Mouse (Mus musculus): ENCODE results near the gene Cym. TPM values are rescaled to one million over a fixed set of nuclear protein-coding genes. Genes with fewer than 3 reads are reported as not detected.

Gene Cym
- polyA plus RNA-seq (2015; fragmentation: Nextera tagmentation; extraction: Ambion mirVana): 0.34 and 1.4 TPM in 2 replicates

DNA sequence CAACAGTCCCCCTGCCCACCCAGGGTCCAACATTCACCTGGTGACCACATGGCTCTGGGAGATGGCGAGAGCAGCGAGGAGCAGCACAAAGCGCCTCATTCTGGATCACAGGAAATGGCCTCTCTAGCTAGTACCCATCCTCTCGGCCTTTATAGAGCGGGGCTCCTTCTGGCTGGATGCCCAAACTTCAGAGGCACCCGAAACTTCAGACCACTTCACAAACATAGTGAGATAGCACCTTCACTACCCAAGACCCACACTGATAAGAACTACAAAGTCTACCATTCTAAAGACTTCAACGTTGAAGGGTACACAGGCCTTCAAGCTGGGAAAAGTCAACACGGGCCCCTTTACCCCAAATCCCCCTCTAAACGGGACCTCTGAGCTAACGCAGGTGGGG, at the start of gene Cym:
TSS of gene Cym (minus strand) at position 125 of the 400 bp plus-strand sequence.
- H3K4me1 ChIP-seq: no peaks in the 10 kb centered on the region
- H3K9me3 ChIP-seq: 0 out of 2 replicates have a peak, but pooled peaks cover 4% of the 10 kb centered on the region
- no peaks in the 10 kb centered on the region for H3K36me3 ChIP-seq
- H3K4me2 ChIP-seq: no peak within 1 kb of the TSS
- WGBS: 83% methylated on average over 10 of the region's 10 CpGs
- H3K27ac ChIP-seq: no peak within 1 kb of the TSS
- H3K27me3 ChIP-seq: no peaks in the 10 kb centered on the region
- no peak for ATAC-seq (ENCODE audit: insufficient number of reproducible peaks, insufficient read depth, low FRiP score, low TSS enrichment, low read depth)
- H3K4me3 ChIP-seq: no peak within 1 kb of the TSS
- no peak within 1 kb of the TSS for H3K9ac ChIP-seq

DNA sequence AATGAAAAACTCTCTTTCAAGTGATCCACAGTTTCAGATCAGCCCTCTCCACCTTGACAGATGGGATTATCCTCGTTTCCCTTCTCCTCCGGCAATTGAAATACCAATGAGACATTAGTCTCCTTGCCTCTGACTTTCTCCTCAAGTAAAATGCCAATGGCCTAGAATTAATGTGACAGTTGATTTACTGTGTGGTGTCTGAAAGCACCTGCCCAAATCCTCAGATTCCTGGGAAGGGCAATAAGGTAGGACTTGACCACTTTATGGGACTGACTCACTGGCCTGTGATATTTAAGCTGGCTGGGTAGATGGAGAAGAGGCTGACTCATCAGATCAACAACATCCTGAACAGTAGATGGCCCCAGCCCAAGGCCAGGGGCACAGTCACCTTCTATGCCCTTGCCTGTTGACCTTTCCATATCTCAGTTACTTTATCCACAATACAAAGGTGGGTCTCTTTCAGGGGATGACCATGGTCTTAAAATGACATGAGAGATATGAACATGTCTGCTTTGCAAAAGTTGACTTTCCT, 45.3 kb upstream of the Cym start:
- H3K36me3 ChIP-seq: no peaks in the 10 kb centered on the region
- no peaks in the 10 kb centered on the region for H3K9me3 ChIP-seq
- no peak for ATAC-seq (ENCODE audit: insufficient number of reproducible peaks, insufficient read depth, low FRiP score, low TSS enrichment, low read depth)
- 65% methylated on average over 2 of the region's 2 CpGs for WGBS
- H3K27ac ChIP-seq: no peak overlapping the region
- no peak overlapping the region for H3K4me3 ChIP-seq
- H3K4me1 ChIP-seq: no peaks in the 10 kb centered on the region
- no peak overlapping the region for H3K4me2 ChIP-seq
- H3K27me3 ChIP-seq: no peaks in the 10 kb centered on the region
- no peak overlapping the region for H3K9ac ChIP-seq

DNA sequence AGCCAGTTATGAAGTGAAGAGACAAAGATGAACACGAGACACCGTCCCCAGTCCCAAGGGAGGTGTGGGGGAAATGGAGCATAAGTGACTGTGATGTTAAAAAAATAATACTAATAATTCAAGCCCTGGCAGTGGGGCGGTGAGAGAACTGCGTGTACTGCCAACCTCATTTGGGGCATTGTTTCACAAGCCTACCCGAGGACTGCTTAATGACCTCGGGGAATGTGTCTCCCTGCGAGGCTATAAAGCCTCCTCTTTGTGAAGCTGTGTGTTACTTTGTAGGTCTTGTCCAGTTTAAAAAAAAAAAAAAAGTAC, 40.3 kb upstream of the Cym start:
- WGBS: 32% methylated on average over 7 of the region's 7 CpGs
- Histone ChIP-seq H3K36me3 (no peaks in the 10 kb centered on the region), H3K9me3 (no peaks in the 10 kb centered on the region), H3K4me2 (no peak overlapping the region), H3K27ac (peak overlapping the region; percentile 51; the same call in 1 of the 2 replicates), H3K4me3 (no peak overlapping the region), H3K27me3 (no peaks in the 10 kb centered on the region), H3K9ac (no peak overlapping the region), H3K4me1 (peaks cover 14% of the 10 kb centered on the region)
- ATAC-seq (ENCODE audit: insufficient number of reproducible peaks, insufficient read depth, low FRiP score, low TSS enrichment, low read depth): no peak

DNA sequence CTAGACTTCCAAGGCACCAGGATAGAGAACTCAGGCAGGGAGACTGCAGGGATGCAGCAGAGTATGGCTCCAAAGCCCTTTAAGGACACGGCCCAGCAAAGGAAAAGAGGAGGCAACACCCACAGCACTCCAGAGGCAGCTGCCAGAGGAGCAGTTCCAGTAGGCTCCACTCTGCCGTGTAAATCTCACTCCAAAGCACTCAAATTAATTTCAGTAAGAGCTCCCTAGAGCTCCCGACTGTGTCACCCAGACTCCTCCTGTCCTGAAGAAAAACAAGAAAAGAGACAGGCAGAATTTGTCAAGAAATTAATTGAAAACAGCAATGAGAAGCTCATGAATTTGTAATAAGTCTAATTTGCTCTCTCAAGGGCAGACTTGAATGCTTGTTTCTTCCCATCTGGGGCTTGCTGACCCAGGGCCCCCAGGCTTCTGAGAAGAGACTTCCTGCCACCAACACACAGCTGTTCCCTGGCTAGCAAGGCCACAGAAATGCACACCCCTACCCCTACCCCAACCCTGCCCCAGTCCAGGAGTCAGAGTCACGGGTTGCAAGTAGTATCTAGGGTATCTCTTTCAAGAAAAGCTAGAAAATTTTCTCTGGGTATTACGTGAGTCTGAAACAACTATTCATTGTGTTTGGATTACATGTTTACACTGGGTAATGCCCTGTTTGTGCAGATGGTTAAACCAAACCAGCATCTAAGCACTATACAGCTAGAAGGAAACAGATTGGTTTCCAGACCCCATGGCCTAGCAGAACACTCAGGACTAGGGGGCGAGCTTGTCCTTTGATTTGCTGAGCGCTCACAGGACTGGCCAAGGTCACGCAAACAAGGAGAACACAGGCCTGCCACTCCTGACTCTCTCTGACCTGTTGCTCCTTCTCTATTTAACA, 39.7 kb upstream of the Cym start:
- Histone ChIP-seq H3K4me2 (no peak overlapping the region), H3K27me3 (no peaks in the 10 kb centered on the region), H3K4me1 (peaks cover 14% of the 10 kb centered on the region), H3K4me3 (no peak overlapping the region), H3K9me3 (no peaks in the 10 kb centered on the region), H3K27ac (peak overlapping the region; percentile 51), H3K36me3 (no peaks in the 10 kb centered on the region), H3K9ac (no peak overlapping the region)
- peak; percentile 20; the same call in 1 of the 2 replicates for ATAC-seq (ENCODE audit: insufficient number of reproducible peaks, insufficient read depth, low FRiP score, low TSS enrichment, low read depth)
- 30% methylated on average over 8 of the region's 8 CpGs for WGBS

DNA sequence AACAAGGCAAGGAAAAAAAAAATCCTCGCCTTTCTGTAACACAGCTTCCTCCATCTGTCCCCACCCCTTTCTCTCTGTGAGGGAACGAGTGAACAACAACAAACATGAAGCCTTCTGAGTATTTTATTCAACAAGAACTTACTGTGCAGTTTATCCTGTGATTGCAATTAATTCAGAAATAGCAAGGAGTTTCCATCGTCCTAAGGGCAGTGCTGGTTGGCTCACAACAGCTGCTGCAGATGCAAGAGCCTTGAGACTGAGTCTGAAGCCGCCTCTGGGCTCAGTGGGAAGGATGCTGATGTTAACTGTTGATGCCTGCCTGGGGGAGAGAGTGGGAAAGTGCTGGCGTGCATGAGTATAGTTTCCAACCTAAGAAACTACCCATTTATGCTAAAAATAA, 36.4 kb upstream of the Cym start:
- H3K27me3 ChIP-seq: no peaks in the 10 kb centered on the region
- peaks cover 14% of the 10 kb centered on the region for H3K4me1 ChIP-seq
- H3K36me3 ChIP-seq: no peaks in the 10 kb centered on the region
- whole genome bisulfite sequencing: 55% methylated on average over 5 of the region's 5 CpGs
- no peak overlapping the region for H3K4me2 ChIP-seq
- H3K9ac ChIP-seq: no peak overlapping the region
- no peak overlapping the region for H3K4me3 ChIP-seq
- no peaks in the 10 kb centered on the region for H3K9me3 ChIP-seq
- H3K27ac ChIP-seq: no peak overlapping the region
- no peak for ATAC-seq (ENCODE audit: insufficient number of reproducible peaks, insufficient read depth, low FRiP score, low TSS enrichment, low read depth)

DNA sequence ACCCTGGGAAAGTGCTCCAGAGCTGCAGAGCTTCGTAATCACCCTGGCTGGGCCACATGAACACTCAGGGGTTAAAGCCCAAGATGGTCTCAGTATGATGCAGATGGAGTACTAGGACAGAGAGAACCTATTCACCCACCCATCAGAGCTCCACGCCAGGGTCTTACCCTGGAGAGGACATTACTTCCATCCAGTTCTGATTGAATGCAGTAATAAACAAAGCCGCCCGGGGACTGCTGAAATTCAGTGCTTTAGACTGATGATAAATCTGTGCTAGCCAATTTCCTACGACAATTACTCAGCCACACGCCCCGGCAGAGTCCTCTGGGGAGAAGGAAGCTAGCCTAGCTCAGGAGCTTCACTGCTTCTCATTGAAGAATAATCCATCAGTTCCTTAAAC, 35.2 kb upstream of the Cym start:
- no peaks in the 10 kb centered on the region for H3K27me3 ChIP-seq
- no peak overlapping the region for H3K4me3 ChIP-seq
- ATAC-seq (ENCODE audit: insufficient number of reproducible peaks, insufficient read depth, low FRiP score, low TSS enrichment, low read depth): no peak
- H3K4me2 ChIP-seq: no peak overlapping the region
- WGBS: 64% methylated on average over 7 of the region's 7 CpGs
- H3K36me3 ChIP-seq: no peaks in the 10 kb centered on the region
- peaks cover 13% of the 10 kb centered on the region for H3K4me1 ChIP-seq
- no peaks in the 10 kb centered on the region for H3K9me3 ChIP-seq
- no peak overlapping the region for H3K27ac ChIP-seq
- no peak overlapping the region for H3K9ac ChIP-seq

DNA sequence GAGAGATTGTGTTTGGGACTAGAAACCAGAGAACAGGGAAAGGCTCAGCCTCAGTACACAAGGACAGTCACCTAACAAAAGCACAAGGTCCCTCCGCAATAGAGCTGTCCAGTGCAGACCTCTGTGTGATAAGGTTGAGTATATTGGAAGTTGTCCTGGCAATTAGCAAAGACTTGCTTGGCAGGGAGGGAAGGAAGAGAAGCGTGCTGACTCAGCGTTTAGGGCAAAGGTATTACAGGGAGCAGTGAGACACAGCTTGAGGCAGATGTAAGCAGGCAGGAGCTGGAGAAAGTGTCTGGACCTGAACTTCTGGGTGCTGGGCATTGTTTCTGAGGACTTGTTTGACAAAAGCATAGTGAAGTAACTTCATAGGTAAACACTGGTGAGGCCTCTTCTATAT, 34.5 kb upstream of the Cym start:
- Histone ChIP-seq H3K4me1 (peaks cover 6% of the 10 kb centered on the region), H3K36me3 (no peaks in the 10 kb centered on the region), H3K27ac (no peak overlapping the region), H3K27me3 (no peaks in the 10 kb centered on the region), H3K9me3 (no peaks in the 10 kb centered on the region), H3K4me3 (no peak overlapping the region), H3K4me2 (no peak overlapping the region), H3K9ac (no peak overlapping the region)
- no peak for ATAC-seq (ENCODE audit: insufficient number of reproducible peaks, insufficient read depth, low FRiP score, low TSS enrichment, low read depth)
- 94% methylated on average over 3 of the region's 3 CpGs for WGBS

DNA sequence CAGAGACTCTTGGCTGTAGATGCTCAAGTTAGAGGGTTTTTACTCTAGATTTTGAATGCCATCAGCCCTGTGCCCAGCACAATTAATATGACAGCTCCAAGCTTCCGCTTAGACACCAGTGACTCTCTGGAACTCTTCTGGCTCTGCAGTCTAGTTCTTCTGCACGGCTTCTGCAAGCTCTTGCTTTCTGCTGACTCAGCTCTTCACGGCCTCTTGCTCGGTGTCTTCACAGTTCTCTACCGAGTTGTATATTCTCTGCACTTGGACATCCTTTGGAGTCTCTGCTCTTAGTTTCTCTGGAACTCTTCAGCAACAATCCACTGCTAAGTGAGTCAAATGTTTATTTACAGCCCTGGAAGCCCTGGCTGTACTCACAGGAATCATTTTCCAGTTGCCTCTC, 32.4 kb upstream of the Cym start:
- Histone ChIP-seq H3K4me3 (no peak overlapping the region), H3K9ac (no peak overlapping the region), H3K36me3 (no peaks in the 10 kb centered on the region), H3K9me3 (no peaks in the 10 kb centered on the region), H3K27ac (no peak overlapping the region), H3K4me1 (0 out of 2 replicates have a peak, but pooled peaks cover 4% of the 10 kb centered on the region), H3K4me2 (no peak overlapping the region), H3K27me3 (no peaks in the 10 kb centered on the region)
- ATAC-seq (ENCODE audit: insufficient number of reproducible peaks, insufficient read depth, low FRiP score, low TSS enrichment, low read depth): no peak
- 85% methylated on average over 5 of the region's 5 CpGs for WGBS

DNA sequence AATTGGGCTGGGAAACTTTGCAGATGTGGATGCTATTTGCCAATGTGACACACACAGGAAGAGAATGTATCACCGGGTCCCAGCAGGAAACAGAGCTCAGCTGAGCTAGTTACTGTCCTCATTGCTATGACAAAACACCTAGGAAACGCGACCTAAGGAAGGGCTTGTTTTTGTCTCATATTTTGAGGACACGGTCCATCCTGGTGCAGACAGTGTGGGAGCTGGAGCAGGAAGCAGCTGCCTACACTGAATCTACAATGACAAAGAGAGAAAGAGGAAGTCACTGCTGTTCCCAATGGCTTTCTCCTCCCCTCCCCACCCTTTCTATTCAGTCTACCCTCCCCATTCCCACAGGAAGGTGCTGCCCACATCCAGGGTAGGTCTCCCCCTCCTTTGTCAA, 30.5 kb upstream of the Cym start:
- H3K4me3 ChIP-seq: no peak overlapping the region
- H3K27ac ChIP-seq: no peak overlapping the region
- ATAC-seq (ENCODE audit: insufficient number of reproducible peaks, insufficient read depth, low FRiP score, low TSS enrichment, low read depth): no peak
- no peaks in the 10 kb centered on the region for H3K9me3 ChIP-seq
- H3K27me3 ChIP-seq: no peaks in the 10 kb centered on the region
- no peak overlapping the region for H3K9ac ChIP-seq
- no peaks in the 10 kb centered on the region for H3K36me3 ChIP-seq
- WGBS: 74% methylated on average over 4 of the region's 4 CpGs
- peaks cover 13% of the 10 kb centered on the region for H3K4me1 ChIP-seq
- no peak overlapping the region for H3K4me2 ChIP-seq

DNA sequence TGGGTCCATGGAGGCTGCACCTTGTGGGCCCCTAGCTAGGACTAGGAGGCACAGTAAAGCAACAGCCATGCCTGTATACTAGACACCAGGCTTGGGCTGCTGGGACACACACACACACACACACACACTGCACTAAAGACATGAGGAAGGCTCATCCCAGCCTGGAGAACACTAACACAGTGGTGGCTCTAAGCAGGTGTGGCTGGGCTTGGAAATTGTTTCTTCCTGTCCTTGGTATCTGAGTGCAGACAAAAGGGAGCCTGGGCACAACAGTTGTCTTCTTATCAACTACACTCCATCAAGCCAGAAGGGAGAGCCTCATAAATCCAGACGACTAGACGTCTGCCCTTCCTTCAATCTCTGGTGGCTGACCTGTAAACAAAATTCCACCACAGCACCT, 28.8 kb upstream of the Cym start:
- peaks cover 16% of the 10 kb centered on the region for H3K4me1 ChIP-seq
- WGBS: 68% methylated on average over 2 of the region's 2 CpGs
- no peak overlapping the region for H3K4me2 ChIP-seq
- H3K4me3 ChIP-seq: no peak overlapping the region
- ATAC-seq (ENCODE audit: insufficient number of reproducible peaks, insufficient read depth, low FRiP score, low TSS enrichment, low read depth): no peak
- no peak overlapping the region for H3K27ac ChIP-seq
- no peaks in the 10 kb centered on the region for H3K27me3 ChIP-seq
- no peak overlapping the region for H3K9ac ChIP-seq
- no peaks in the 10 kb centered on the region for H3K9me3 ChIP-seq
- no peaks in the 10 kb centered on the region for H3K36me3 ChIP-seq

DNA sequence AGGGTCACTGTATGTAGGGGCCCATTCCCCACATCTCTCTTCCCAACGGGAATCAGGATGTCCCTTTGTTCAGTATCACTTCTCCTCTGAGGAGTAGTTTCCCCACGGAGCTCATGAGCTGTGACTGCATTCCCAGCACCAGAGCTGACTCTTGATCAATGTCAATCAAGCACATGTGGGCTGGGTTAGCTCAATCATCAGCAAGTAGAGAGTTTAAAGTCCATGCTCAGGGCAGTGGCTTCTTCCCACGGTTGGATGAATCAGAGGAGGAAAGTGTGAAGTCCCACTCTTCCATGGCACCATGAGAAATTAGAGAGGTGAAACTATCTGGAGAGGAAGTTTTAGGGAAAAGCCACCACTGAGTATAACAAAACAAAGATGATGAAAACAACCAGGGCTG, 27.5 kb upstream of the Cym start:
- Histone ChIP-seq H3K36me3 (no peaks in the 10 kb centered on the region), H3K27me3 (no peaks in the 10 kb centered on the region; the same call in 1 of the 2 replicates), H3K9me3 (no peaks in the 10 kb centered on the region), H3K4me3 (no peak overlapping the region), H3K4me1 (peaks cover 16% of the 10 kb centered on the region), H3K27ac (no peak overlapping the region), H3K4me2 (no peak overlapping the region), H3K9ac (no peak overlapping the region)
- ATAC-seq (ENCODE audit: insufficient number of reproducible peaks, insufficient read depth, low FRiP score, low TSS enrichment, low read depth): no peak
- WGBS: 55% methylated on average over 3 of the region's 3 CpGs

DNA sequence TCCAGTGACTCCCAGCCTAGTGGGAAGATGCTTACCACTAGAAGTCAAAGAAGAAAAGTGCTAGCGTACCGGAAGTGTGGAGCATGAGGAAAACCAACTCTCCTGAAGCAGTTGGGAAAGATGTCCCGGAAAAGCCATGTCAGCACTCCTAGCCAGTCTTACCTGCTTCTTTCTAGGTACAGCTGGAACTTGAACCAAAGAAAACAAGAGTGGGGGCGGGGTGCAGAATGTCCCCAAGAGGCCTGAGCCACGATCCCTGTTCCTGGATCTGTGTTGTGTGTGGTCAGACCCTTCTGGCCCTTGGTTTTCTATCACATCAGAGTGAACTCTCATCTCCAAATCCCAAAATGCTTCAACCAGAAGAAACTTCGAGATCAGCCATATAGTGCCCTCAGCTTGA, 25.3 kb upstream of the Cym start:
- no peaks in the 10 kb centered on the region for H3K9me3 ChIP-seq
- H3K4me3 ChIP-seq: no peak overlapping the region
- no peak for ATAC-seq (ENCODE audit: insufficient number of reproducible peaks, insufficient read depth, low FRiP score, low TSS enrichment, low read depth)
- WGBS: 72% methylated on average over 6 of the region's 6 CpGs
- H3K4me2 ChIP-seq: peak overlapping the region; percentile 14; the same call in 1 of the 2 replicates
- no peak overlapping the region for H3K9ac ChIP-seq
- no peak overlapping the region for H3K27ac ChIP-seq
- peaks cover 16% of the 10 kb centered on the region for H3K4me1 ChIP-seq
- no peaks in the 10 kb centered on the region for H3K36me3 ChIP-seq
- H3K27me3 ChIP-seq: no peaks in the 10 kb centered on the region; the same call in 1 of the 2 replicates

Measured in embryonic facial prominence, embryonic 13.5 days (tissue).